Mouse (Mus musculus) pancreas, adult 10 weeks (tissue): Measurements from ENCODE around the gene Cldn11. TPM values are rescaled to one million over a fixed set of nuclear protein-coding genes. Genes with fewer than 3 reads are reported as not detected.

Source experiments
- polyA plus RNA-seq: library from polyadenylated mRNA; stranded (reverse); fragments of 350-450 nt; fragmentation: Illumina TruSeq; extraction: RNeasy Lipid Tissue Mini Kit (QIAGEN cat#74804); gene quantifications from one replicate; pipeline ENCODE4 v1.2.3, GENCODE M21; 2015; ENCODE audit warnings: low read depth, low replicate concordance; ENCODE audit not compliant: insufficient read depth

Gene Cldn11
- 0.44 TPM for polyA plus RNA-seq

DNA sequence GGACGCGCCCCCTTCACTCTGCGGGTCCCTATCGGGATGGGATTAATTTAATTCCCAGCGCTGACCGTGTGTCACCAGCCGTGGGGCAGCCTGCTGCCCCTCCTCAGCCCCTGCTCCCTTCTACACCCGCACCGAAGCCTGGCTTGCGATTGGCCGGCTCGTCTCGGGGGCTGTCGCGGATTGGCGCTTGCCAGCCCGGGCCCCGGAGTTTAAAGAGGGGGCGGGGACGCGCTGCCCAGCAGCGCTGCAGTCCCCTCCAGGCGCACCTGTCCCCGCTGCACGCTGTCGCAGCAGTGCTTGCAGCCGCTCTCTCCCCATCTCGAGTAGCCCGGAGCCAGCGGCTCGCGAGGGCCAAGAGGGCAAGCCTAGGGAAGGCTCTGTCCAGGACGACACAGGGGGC lies at the start of gene Cldn11:
Gene Cldn11, plus strand, starts transcription at position 215 of the 400 bp plus-strand sequence.

Other genes starting within 250 kb of the Cldn11 start
- gene Phc3, start 180.5 kb upstream of the Cldn11 start, polyA plus RNA-seq, result 5.2 TPM
- 5.6 TPM for gene Prkci, start 154.2 kb upstream of the Cldn11 start, polyA plus RNA-seq
- 4.0 TPM for gene Skil, start 54.9 kb upstream of the Cldn11 start, polyA plus RNA-seq
- gene Slc7a14, start 160.5 kb downstream of the Cldn11 start, polyA plus RNA-seq, result 2.6 TPM